Mouse (Mus musculus) small intestine, adult 2 months (tissue): Measurements from ENCODE around the gene Fkbp2.

Source experiments
- CTCF ChIP-seq: fragments of 200-500 bp; IDR thresholded peaks from 2 replicates; pipeline ENCODE4 v1.5.1; 2012; ENCODE audit warnings: low read depth, mild to moderate bottlenecking, control low read depth, inconsistent platforms, low read length, moderate library complexity, mixed read lengths; ENCODE audit not compliant: insufficient replicate concordance, insufficient read length; ENCODE audit errors: extremely low read depth
- POLR2A ChIP-seq: fragments of 200-500 bp; IDR thresholded peaks from 2 replicates; pipeline ENCODE4 v1.6.1; 2012; ENCODE audit warnings: low read depth, mild to moderate bottlenecking, control low read depth, inconsistent platforms, low read length, moderate library complexity

GRCm38 (mm10) chr19:6934195-6934977 is 45.9 kb downstream of the Fkbp2 start, which contains the start of gene Kcnk4:
- TF ChIP-seq CTCF (no peak), POLR2A (no peak)
